Mouse (Mus musculus) kidney, adult 2 months (tissue): ENCODE measurements around the gene Hist1h4d. TPM values are rescaled to one million over a fixed set of nuclear protein-coding genes. Genes with fewer than 3 reads are reported as not detected.

ENCODE experiments used
- DNase-seq: peaks from one replicate; pipeline ENCODE4 v3.0.0; 2021
- H3K27ac ChIP-seq: fragments of 200-500 bp; 2 replicates; pipeline ENCODE4 v1.5.1; 2012; ENCODE audit warnings: low read depth, low read length, control low read depth, inconsistent platforms; ENCODE audit not compliant: insufficient read depth
- H3K27me3 ChIP-seq: fragments of 200-500 bp; replicated peaks from 2 replicates; pipeline ENCODE4 v1.6.1; 2012; ENCODE audit warnings: mild to moderate bottlenecking, moderate library complexity, low read length, inconsistent platforms; ENCODE audit not compliant: control insufficient read depth, insufficient read depth
- H3K36me3 ChIP-seq: fragments of 200-500 bp; 2 replicates; pipeline ENCODE4 v1.6.1; 2012; ENCODE audit warnings: mild to moderate bottlenecking, moderate library complexity, low read length, inconsistent platforms; ENCODE audit not compliant: control insufficient read depth, insufficient read depth
- H3K4me1 ChIP-seq: fragments of 200-500 bp; 2 replicates; pipeline ENCODE4 v1.6.1; 2011; ENCODE audit warnings: low read length; ENCODE audit not compliant: control insufficient read depth, insufficient read depth
- H3K4me3 ChIP-seq: fragments of 200-500 bp; 2 replicates; pipeline ENCODE4 v1.5.1; 2011; ENCODE audit warnings: mild to moderate bottlenecking, low read depth, low read length, control low read depth; ENCODE audit not compliant: insufficient read depth
- CTCF ChIP-seq: fragments of 200-500 bp; conservative IDR thresholded peaks from 2 replicates; pipeline ENCODE4 v1.5.1; 2011; ENCODE audit warnings: low read depth, mild to moderate bottlenecking, control low read depth, low read length, moderate library complexity, mixed read lengths; ENCODE audit not compliant: insufficient read depth, insufficient read length
- POLR2A ChIP-seq: fragments of 200-500 bp; IDR thresholded peaks from one replicate; pipeline ENCODE4 v1.6.1; 2011; ENCODE audit warnings: low read depth, low read length, control low read depth
- WGBS: fragments of 180-500 bp; shearing (Covaris S2); methylation state at CpG from one replicate; pipeline ENCODE4 v1.1.7; 2018; 5-methylcytosine and 5-hydroxymethylcytosine counted together
- polyA plus RNA-seq: library from polyadenylated mRNA; depleted of rRNA; stranded (reverse); fragments of >200 nt; gene quantifications from 2 replicates; pipeline ENCODE4 v1.2.3, GENCODE M21; 2012

Hist1h4d gene
- polyA plus RNA-seq, 1 experiment, result 3.7 TPM

- Histone ChIP-seq H3K27me3 (no peaks in the 10 kb centered on the region), H3K27ac (no peak overlapping the region), H3K4me1 (peaks cover 2% of the 10 kb centered on the region; the same call in 1 of the 2 replicates), H3K4me3 (no peak overlapping the region), H3K36me3 (no peaks in the 10 kb centered on the region)
- no peak for DNase-seq
- TF ChIP-seq POLR2A (no peak), CTCF (no peak)
- WGBS, result 91% methylated on average over 2 of the region's 2 CpGs
These were observed 13.8 kb downstream of the Hist1h4d start for GRCm38 (mm10) chr13:23595185-23595584.

- H3K36me3 ChIP-seq, result no peaks in the 10 kb centered on the region
- H3K4me1 ChIP-seq, result peaks cover 2% of the 10 kb centered on the region; the same call in 1 of the 2 replicates
- no peaks in the 10 kb centered on the region for H3K27me3 ChIP-seq
- DNase-seq, result no peak
- TF ChIP-seq POLR2A, result no peak
- TF ChIP-seq CTCF, result no peak
- H3K27ac ChIP-seq, result no peak overlapping the region
- H3K4me3 ChIP-seq, result no peak overlapping the region
- 85% methylated on average over 7 of the region's 7 CpGs for WGBS
These were observed 14.4 kb downstream of the Hist1h4d start for GRCm38 (mm10) chr13:23595622-23596372.

GRCm38 (mm10) chr13:23597957-23598356, 16.6 kb downstream of the Hist1h4d start:
- TF ChIP-seq POLR2A (no peak), CTCF (peak; percentile 74)
- no peaks in the 10 kb centered on the region for H3K27me3 ChIP-seq
- DNase-seq, result peak; percentile 76
- WGBS, result 7% methylated on average over 9 of the region's 9 CpGs
- H3K36me3 ChIP-seq, result no peaks in the 10 kb centered on the region
- H3K27ac ChIP-seq, result no peak overlapping the region
- peaks cover 1% of the 10 kb centered on the region; the same call in 1 of the 2 replicates for H3K4me1 ChIP-seq
- H3K4me3 ChIP-seq, result no peak overlapping the region

GRCm38 (mm10) chr13:23603182-23603699, 21.8 kb downstream of the Hist1h4d start:
- no peaks in the 10 kb centered on the region for H3K4me1 ChIP-seq
- DNase-seq, result no peak
- TF ChIP-seq CTCF (no peak), POLR2A (no peak)
- H3K36me3 ChIP-seq, result no peaks in the 10 kb centered on the region
- WGBS, result 65% methylated on average over 7 of the region's 7 CpGs
- no peaks in the 10 kb centered on the region for H3K27me3 ChIP-seq
- no peak overlapping the region for H3K27ac ChIP-seq
- no peak overlapping the region for H3K4me3 ChIP-seq

GRCm38 (mm10) chr13:23604452-23604851, 23.1 kb downstream of the Hist1h4d start:
- Histone ChIP-seq H3K27ac (no peak overlapping the region), H3K27me3 (no peaks in the 10 kb centered on the region), H3K4me1 (no peaks in the 10 kb centered on the region), H3K36me3 (no peaks in the 10 kb centered on the region), H3K4me3 (no peak overlapping the region)
- no peak for DNase-seq
- WGBS, result 55% methylated on average over 3 of the region's 3 CpGs
- TF ChIP-seq CTCF, result no peak
- no peak for TF ChIP-seq POLR2A

GRCm38 (mm10) chr13:23605052-23605451, 23.7 kb downstream of the Hist1h4d start:
- Histone ChIP-seq H3K36me3 (no peaks in the 10 kb centered on the region), H3K27me3 (no peaks in the 10 kb centered on the region), H3K27ac (no peak overlapping the region), H3K4me1 (no peaks in the 10 kb centered on the region), H3K4me3 (no peak overlapping the region)
- DNase-seq, result no peak
- no peak for TF ChIP-seq CTCF
- TF ChIP-seq POLR2A, result no peak
- 89% methylated on average over 3 of the region's 3 CpGs for WGBS

GRCm38 (mm10) chr13:23609209-23609608, 27.8 kb downstream of the Hist1h4d start:
- DNase-seq, result no peak
- WGBS, result 80% methylated on average over 4 of the region's 4 CpGs
- no peaks in the 10 kb centered on the region for H3K27me3 ChIP-seq
- H3K4me3 ChIP-seq, result no peak overlapping the region
- H3K36me3 ChIP-seq, result no peaks in the 10 kb centered on the region
- H3K4me1 ChIP-seq, result no peaks in the 10 kb centered on the region
- TF ChIP-seq CTCF (no peak), POLR2A (no peak)
- H3K27ac ChIP-seq, result no peak overlapping the region
